Comparison of ENCODE assay signal across 8 mouse cellular contexts in the genomic region with DNA sequence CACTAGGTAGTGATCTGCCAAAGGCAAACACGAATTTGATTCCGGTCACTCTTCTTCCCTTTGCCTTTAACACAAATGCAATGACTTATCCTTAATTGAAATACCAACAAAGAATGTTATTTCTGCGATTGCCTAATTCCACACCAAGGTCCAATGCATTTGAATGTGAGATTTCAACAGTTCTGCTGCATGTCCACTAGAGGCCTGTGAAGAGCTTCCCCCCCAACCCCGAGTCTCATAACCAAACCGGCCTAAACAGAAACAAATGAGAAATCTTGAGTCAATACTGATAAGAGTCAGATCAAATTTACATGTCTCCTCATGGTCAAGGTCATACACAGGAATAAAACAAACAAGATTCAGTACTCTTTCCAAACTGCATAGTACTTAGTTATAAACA.
DNase-seq lines count a peak whose midpoint lies in the region; ATAC-seq lines count a peak whose summit lies in the region.
"Had no signal": no experiment of that assay in that cellular context is flagged by ENCODE, and none has a peak within 500 bp of the region (broad histone marks: within the 10 kb centered on the region; RNA-seq: fewer than 3 reads in every experiment).

No protein-coding gene starts in this region.

- H3K27ac ChIP-seq in embryonic facial prominence, embryonic 11.5 days (replicated peaks; ENCODE audit: low read depth, low read length), result no peak overlapping the region
- H3K27ac ChIP-seq in limb, embryonic 11.5 days (replicated peaks; ENCODE audit: low read depth, low read length), result peak overlapping the region; percentile 76
- no peak overlapping the region for H3K27ac ChIP-seq in neural tube, embryonic 14.5 days (ENCODE audit: low read depth, low read length)

- peaks cover 6% of the 10 kb centered on the region; the same call in 1 of the 2 replicates for H3K4me1 ChIP-seq in embryonic facial prominence, embryonic 11.5 days (ENCODE audit: control insufficient read depth, insufficient read depth, low read length)
- H3K4me1 ChIP-seq in limb, embryonic 11.5 days (ENCODE audit: control insufficient read depth, insufficient read depth, low read length), result peaks cover 23% of the 10 kb centered on the region
- 0 out of 2 replicates have a peak, but pooled peaks cover 12% of the 10 kb centered on the region for H3K4me1 ChIP-seq in neural tube, embryonic 14.5 days (ENCODE audit: control insufficient read depth, insufficient read depth, low read length)

- peak; percentile 37 to 49 for DNase-seq in urinary bladder, postnatal 36 days (ENCODE audit: low spot score in 2 of 2)
- no peak for DNase-seq in urinary bladder, postnatal 10 days (ENCODE audit: low spot score)
- peak; percentile 75 for DNase-seq in embryonic facial prominence, embryonic 11.5 days (ENCODE audit: low spot score)
- DNase-seq in limb, embryonic 11.5 days (ENCODE audit: low spot score), result no peak
- no peak for DNase-seq in spleen, adult 12 weeks (ENCODE audit: low spot score)

- H3K36me3 ChIP-seq in embryonic facial prominence, embryonic 11.5 days (replicated peaks; ENCODE audit: control insufficient read depth, insufficient read depth, low read depth, low read length), result no peaks in the 10 kb centered on the region
- no peaks in the 10 kb centered on the region for H3K36me3 ChIP-seq in limb, embryonic 11.5 days (ENCODE audit: control insufficient read depth, insufficient read depth, low read length)
- H3K36me3 ChIP-seq in neural tube, embryonic 14.5 days (ENCODE audit: control insufficient read depth, insufficient read depth, low read length), result no peaks in the 10 kb centered on the region

- H3K9me3 ChIP-seq in embryonic facial prominence, embryonic 11.5 days (replicated peaks; ENCODE audit: control insufficient read depth, low read length), result no peaks in the 10 kb centered on the region
- no peaks in the 10 kb centered on the region for H3K9me3 ChIP-seq in limb, embryonic 11.5 days (ENCODE audit: control insufficient read depth, low read length)
- no peaks in the 10 kb centered on the region for H3K9me3 ChIP-seq in neural tube, embryonic 14.5 days (ENCODE audit: control insufficient read depth, low read length)

- H3K9ac ChIP-seq in embryonic facial prominence, embryonic 11.5 days (replicated peaks; ENCODE audit: low read length), result no peak overlapping the region
- no peak overlapping the region for H3K9ac ChIP-seq in limb, embryonic 11.5 days (ENCODE audit: low read length)
- H3K9ac ChIP-seq in neural tube, embryonic 14.5 days (replicated peaks; ENCODE audit: low read depth, low read length), result no peak overlapping the region

- ATAC-seq in embryonic facial prominence, embryonic 11.5 days (replicated peaks; ENCODE audit: insufficient number of reproducible peaks, low FRiP score, low TSS enrichment, low read depth), result 0 out of 2 replicates have a peak, but pooled peaks have one; percentile 30
- peak; percentile 74 to 95 for ATAC-seq in hematopoietic stem cell, adult 5-6 weeks (replicated peaks in 1 of 2; ENCODE audit: insufficient read depth in 1 of 2, low FRiP score in 2 of 2, low TSS enrichment in 1 of 2, low read depth in 1 of 2, poor library complexity in 2 of 2, severe bottlenecking in 2 of 2)
- ATAC-seq in limb, embryonic 11.5 days (ENCODE audit: insufficient number of reproducible peaks, low FRiP score, low TSS enrichment, low read depth), result no peak
- ATAC-seq in neural tube, embryonic 14.5 days (ENCODE audit: low read depth), result peak; percentile 44; the same call in 1 of the 2 replicates

- 35% methylated on average over 5 of the region's 5 CpGs for WGBS in embryonic facial prominence, embryonic 11.5 days
- 40% methylated on average over 5 of the region's 5 CpGs for WGBS in limb, embryonic 11.5 days
- WGBS in neural tube, embryonic 14.5 days, result 43% methylated on average over 5 of the region's 5 CpGs

- no peak overlapping the region for H3K4me2 ChIP-seq in embryonic facial prominence, embryonic 11.5 days (ENCODE audit: low read depth, low read length)
- H3K4me2 ChIP-seq in limb, embryonic 11.5 days (ENCODE audit: low read depth, severe bottlenecking), result no peak overlapping the region
- H3K4me2 ChIP-seq in neural tube, embryonic 14.5 days (ENCODE audit: low read depth, low read length), result no peak overlapping the region

- no peaks in the 10 kb centered on the region for H3K27me3 ChIP-seq in embryonic facial prominence, embryonic 11.5 days (ENCODE audit: control insufficient read depth, insufficient read depth, low read length)
- no peaks in the 10 kb centered on the region for H3K27me3 ChIP-seq in limb, embryonic 11.5 days (ENCODE audit: control insufficient read depth, insufficient read depth, low read length)
- no peaks in the 10 kb centered on the region for H3K27me3 ChIP-seq in neural tube, embryonic 14.5 days (ENCODE audit: control insufficient read depth, insufficient read depth, low read length)

- H3K4me3 ChIP-seq in embryonic facial prominence, embryonic 11.5 days (ENCODE audit: low read depth, low read length), result no peak overlapping the region
- H3K4me3 ChIP-seq in limb, embryonic 11.5 days (ENCODE audit: low read depth, low read length), result no peak overlapping the region
- no peak overlapping the region for H3K4me3 ChIP-seq in neural tube, embryonic 14.5 days (ENCODE audit: low read depth, low read length)
- H3K4me3 ChIP-seq: erythroblast, embryonic 14.5 days had no signal

Comparison
In these comparisons a context has a peak if more than half of its experiments do, and no peak if none do; other contexts are left out.
1. DNase-seq: peak in urinary bladder, postnatal 36 days (2 of 2) and embryonic facial prominence, embryonic 11.5 days (single experiment); none in urinary bladder, postnatal 10 days (single experiment), limb, embryonic 11.5 days (single experiment) and spleen, adult 12 weeks (single experiment).